Mouse (Mus musculus) brain, embryonic 14.5 days (tissue): ENCODE results near the gene Ttc30b.

Experiments used
- CTCF ChIP-seq: fragments of 200-500 bp; IDR thresholded peaks from 2 replicates; pipeline ENCODE4 v1.5.1; 2012; ENCODE audit warnings: inconsistent platforms, mild to moderate bottlenecking, moderate library complexity, borderline replicate concordance; ENCODE audit not compliant: insufficient read depth, insufficient read length; ENCODE audit errors: extremely low read depth
- POLR2A ChIP-seq: fragments of 200-500 bp; IDR thresholded peaks from 2 replicates; pipeline ENCODE4 v1.6.1; 2012; ENCODE audit warnings: mild to moderate bottlenecking, inconsistent platforms, borderline replicate concordance; ENCODE audit not compliant: poor library complexity, insufficient read depth, insufficient read length, severe bottlenecking; ENCODE audit errors: extremely low read depth

DNA sequence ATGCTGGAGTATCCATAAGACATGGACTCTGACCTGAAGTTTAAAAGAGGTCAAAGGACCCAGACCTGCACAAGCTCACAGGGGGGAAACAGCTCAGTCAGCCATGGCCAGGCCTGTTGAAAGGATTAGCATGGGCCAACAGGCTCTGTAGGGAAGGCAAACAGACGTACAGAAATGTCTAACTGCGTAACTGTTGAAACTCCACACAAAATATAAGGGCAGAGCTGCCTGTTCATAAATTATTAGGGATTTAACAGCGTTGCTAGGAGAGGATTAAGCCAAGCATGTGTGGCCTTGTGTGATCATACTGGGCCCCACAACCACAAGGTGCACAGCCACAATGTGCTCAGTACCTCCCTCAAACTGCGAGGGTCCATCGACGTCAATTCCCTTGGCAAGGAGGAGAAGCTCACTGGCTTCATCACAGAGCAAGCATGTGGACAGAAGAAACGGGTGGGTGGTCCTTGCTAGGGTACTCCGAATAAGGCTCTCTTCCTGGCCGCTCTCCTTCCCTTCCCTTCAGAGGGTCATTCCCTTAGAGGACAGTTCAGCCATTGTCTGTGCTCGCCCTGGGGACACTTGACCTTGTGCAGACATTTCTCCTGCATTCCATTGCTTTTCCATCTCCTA is 24.9 kb upstream of the Ttc30b start:
- TF ChIP-seq POLR2A (no peak), CTCF (no peak)
